Mouse (Mus musculus) left cerebral cortex, adult 11 months (tissue): ENCODE results near the gene Adra2b.

Experiments used
- DNase-seq: peaks from one replicate; pipeline ENCODE4 v3.0.0; 2022; ENCODE audit warnings: low spot score

Gene Adra2b

DNA sequence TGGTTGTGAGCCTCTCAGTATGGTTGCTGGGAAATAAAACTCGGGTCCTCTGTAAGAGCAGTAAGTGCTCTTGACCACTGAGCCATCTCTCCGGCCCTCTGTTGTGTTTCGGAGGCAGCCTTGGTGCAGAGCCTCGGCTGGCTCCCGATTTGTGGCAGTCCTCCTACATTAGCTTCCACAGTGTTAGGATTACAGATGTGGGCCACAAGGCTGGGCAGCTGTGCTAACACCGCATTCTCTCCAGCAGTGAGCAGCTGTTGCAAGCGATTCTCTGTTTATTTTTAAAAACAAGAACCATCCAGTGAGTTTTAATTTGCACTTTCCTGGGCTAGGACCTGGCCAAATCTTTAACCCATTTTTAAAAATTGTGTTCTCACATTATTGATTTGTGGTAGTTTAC is 20.9 kb downstream of the Adra2b start:
- DNase-seq = no peak

DNA sequence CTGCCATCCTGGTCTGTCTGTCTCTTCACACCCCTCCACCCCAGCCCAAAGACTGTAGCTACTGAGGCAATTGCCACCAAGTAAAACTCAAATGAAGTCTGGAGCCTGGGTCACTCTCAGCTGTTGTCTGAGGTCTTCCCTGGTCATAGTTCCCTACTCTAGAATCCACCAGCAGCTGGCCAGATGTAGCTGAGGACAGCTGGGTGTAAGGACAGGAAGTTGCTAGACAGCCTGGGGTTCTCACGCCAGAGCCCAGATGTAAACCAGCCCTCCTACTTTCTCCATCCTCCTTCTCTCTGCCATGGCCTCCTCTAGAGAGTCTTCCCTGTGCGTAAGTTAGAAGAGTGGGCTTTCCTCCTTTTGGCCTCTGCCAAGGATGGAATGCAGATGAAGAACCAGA is 24.5 kb downstream of the Adra2b start:
- DNase-seq = no peak

DNA sequence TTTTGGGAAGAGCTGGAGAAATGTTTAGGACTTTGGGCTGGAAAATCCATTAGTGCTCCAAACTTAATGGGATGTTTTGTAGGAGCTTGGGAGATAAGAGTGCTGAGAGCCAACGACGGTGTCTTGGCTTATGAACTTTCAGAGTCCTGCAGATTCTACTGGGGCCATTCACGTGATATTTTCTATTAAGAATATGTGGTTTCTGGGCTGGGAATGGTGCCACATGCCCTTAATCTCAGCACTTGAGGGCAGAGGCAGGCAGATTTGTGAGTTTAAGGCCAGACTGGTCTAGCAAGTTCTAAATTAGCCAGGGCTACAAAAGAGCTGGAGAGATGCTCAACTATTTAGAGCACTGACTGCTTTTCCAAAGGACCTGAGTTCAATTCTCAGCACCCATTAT is 27.3 kb downstream of the Adra2b start:
- DNase-seq = no peak

DNA sequence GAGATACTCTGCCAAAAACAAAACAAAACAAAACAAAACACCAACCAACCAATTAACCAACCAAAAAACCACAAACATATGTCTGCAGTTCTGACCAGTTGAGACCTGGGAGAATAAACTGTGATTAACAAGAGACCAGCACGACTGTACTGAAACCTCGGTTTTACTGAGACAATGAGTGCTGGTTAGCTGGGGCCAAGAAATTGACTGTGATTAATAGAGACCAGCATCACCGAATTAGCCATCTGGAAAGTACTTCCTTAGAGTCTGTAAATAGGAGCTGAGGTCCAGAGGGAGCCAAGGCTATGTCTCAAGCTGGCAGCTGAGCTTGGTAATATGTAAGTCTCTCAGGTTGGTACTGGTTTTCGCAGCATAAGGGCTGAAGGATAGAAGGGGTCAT is 27.8 kb downstream of the Adra2b start:
- DNase-seq = no peak

DNA sequence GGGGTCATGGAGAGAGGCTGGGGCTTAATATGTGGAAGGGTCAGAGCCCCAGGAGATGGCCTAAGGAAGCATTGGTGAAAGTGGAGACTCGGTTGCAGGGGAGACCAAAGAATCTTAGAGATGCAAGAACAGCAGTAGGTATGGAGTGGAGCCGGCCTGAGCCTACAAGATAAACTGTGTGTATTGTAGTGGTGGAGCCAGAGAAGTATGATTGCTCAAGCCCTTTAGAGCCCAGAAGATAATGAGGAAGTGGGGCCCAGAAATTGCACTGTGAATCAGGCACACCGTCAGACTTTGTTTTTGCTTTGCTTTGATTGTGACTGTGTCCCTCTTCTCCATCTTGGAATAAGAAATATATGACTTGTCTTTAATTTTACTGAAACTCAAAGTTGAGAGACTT is 28.3 kb downstream of the Adra2b start:
- no peak for DNase-seq

DNA sequence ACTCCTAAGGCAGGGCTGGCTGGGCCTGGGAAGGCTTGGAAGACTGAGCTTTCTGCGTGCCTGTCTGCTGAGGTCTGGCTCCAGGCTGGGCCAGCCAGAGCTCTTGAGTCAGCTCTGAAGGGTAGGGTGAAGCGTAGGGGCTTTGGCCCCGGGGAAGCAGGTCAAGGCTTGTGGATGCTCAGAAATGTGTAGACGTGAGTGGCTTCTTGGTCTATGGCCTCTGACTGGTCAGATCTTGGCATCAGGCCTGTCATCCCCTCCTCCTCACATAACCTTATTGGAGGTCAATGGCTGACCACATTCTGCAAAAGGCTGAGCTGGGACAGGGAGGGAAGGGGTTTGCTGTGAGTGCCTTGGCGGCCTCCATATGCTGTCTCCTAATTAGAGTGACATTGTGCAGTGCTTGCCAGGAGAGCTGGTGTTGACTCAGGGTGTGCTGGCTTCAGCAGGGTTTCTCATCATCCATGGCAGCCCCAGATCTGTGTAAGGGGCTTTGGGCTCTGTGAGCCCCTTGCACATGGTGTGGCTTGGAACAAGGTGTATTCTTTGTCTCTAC is 31.7 kb downstream of the Adra2b start:
- DNase-seq = no peak

DNA sequence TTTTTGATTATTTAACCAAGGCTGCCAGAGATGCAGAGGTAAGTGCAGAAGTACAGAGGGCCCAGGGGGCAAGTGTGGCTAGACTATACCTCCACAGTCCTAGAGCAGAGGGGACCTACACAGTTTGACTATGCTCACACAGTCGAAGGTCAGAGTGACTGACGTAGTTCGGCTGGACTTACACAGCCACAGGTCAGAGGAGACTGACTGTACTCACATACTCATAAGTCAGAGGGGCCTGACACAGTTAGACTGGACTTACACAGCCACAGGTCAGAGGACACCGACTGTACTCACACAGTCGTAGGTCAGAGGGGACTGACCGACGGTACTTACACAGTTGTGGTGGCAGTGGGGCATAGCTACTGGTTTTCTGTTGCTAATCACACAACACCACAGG is 35.7 kb downstream of the Adra2b start:
- no peak for DNase-seq

DNA sequence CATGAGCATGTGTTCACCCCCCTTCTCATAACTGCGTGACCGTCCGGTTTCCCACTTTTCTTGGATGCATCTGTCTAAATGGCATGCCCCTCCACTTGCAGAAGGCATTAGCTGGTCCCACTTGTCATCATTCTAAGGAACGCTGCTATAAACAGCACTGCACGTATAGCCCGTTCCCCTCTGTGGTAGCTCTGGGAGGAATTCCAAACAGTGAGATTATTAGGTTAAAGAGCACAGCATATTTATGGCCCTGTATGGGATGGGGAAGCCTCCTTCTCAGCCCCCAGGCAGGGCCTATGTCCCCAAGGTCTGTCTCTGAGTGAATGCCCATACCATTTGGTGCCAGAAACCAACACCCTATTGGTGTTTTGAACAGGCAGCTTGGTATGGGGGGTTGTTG is 48.1 kb downstream of the Adra2b start:
- no peak for DNase-seq

DNA sequence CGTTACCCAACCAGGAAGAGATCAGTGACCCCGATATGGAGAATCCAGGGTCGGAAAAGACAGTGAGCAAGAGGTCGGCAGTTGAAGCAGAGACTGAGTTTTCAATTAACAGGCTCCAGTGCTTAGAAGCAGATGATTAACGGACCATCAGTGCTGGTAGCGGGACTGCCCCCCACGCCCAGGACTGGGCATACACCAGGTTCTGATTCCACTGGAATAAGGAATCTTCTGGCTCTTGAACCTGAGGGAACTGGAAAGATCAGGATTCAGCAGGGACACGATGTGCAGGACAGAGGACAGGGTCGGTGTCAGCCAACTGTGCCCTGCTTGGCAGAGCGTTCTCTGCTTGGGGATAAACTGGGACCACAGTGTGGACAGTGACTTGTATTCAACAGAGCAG is 52.8 kb downstream of the Adra2b start:
- no peak for DNase-seq

DNA sequence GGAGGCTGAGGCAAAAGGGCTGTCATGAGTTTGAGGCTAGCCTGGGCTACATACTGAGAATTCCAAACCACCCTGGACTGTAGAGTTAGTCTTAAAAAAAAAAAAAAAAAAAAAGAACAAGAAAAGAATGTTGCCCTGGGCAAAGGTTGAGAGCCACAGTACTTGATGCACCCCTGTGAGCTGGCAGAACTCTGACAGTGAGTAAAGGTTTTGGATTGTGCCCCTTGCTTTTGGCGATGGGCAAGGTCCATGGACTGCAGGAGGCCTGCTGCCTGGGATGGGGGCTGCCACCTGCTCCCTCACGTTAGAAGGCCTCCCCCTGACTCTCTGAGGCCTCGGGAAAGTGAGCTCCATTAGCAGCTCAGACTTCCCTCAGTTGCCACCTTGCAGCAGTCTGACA is 53.7 kb downstream of the Adra2b start:
- DNase-seq = no peak
